Mouse (Mus musculus) cerebellum, adult 2 months (tissue): Measurements from ENCODE around the gene Dhdds.

Experiments used
- CTCF ChIP-seq: fragments of 200-500 bp; IDR thresholded peaks from 2 replicates; pipeline ENCODE4 v1.5.1; 2011; ENCODE audit warnings: low read depth, mild to moderate bottlenecking, control low read depth, low read length, moderate library complexity, borderline replicate concordance; ENCODE audit not compliant: insufficient read depth
- POLR2A ChIP-seq: fragments of 200-500 bp; IDR thresholded peaks from 2 replicates; pipeline ENCODE4 v1.6.1; 2011; ENCODE audit warnings: low read length, control low read depth, borderline replicate concordance; ENCODE audit not compliant: insufficient read depth

DNA sequence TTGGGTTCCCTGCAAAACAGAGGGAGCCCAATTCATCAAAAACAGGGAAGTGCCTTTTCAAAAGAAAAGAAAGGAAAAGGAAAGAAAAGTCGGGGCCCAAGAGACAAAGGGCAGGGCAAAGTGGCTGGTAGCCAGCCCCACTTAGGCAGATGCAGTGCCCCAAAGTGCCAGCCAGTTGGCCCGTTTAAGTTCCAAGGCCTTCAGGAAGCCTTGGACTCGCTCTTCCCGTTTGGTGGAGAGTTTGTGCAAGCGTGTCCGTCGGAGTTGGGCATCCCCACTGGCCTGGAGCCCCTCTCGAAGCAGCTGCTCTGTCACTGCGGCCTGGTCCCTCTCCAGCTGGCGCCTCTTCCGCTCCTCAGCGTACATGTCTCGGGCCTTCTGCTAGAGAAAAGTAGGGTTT is 29.8 kb downstream of the Dhdds start:
- TF ChIP-seq CTCF (no peak), POLR2A (no peak)
